Mouse (Mus musculus) liver, postnatal 0 days (tissue): Measurements from ENCODE around the gene Gskip.

Experiments
- CTCF ChIP-seq: sonication (generic); IDR thresholded peaks from 2 replicates; pipeline ENCODE4 v1.5.1; 2016; ENCODE audit warnings: antibody characterized with exemption, low read depth
- EP300 ChIP-seq: IDR thresholded peaks from 2 replicates; pipeline ENCODE4 v1.6.1; 2016; ENCODE audit warnings: antibody characterized with exemption, low read depth, mild to moderate bottlenecking

GRCm38 (mm10) chr12:105683933-105684901 is at the start of gene Gskip:
- TF ChIP-seq EP300 (no peak), CTCF (0 out of 2 replicates have a peak, but pooled peaks have one; percentile 8)
